Comparison of ENCODE assay signal across 9 mouse cellular contexts in genomic region chr11:65197280-65197679, GRCm38 (mm10). TPM values are rescaled to one million over a fixed set of nuclear protein-coding genes. Genes with fewer than 3 reads are reported as not detected.
DNase-seq lines count a peak whose midpoint lies in the region; ATAC-seq and TF ChIP-seq lines count a peak whose summit lies in the region.
"Had no signal": no experiment of that assay in that cellular context is flagged by ENCODE, and none has a peak within 500 bp of the region (broad histone marks: within the 10 kb centered on the region; RNA-seq: fewer than 3 reads in every experiment).

No protein-coding gene starts in this region.

- DNase-seq in forebrain, embryonic 10.5 days (ENCODE audit: extremely low spot score, low spot score): peak; percentile 52
- DNase-seq in adrenal gland, adult 2 months: peak; percentile 61
- peak; percentile 58 for DNase-seq in heart, adult 8-10 months (ENCODE audit: low spot score)
- DNase-seq in layer of hippocampus, adult 2 months (ENCODE audit: low spot score in 2 of 2): peak; percentile 64 to 88
- peak; percentile 71 for DNase-seq in lung, postnatal 25 days (ENCODE audit: low spot score)
- peak; percentile 83 for DNase-seq in right cerebral cortex, postnatal 4 days

- H3K36me3 ChIP-seq in forebrain, embryonic 10.5 days (replicated peaks): no peaks in the 10 kb centered on the region
- no peaks in the 10 kb centered on the region for H3K36me3 ChIP-seq in forebrain, embryonic 12.5 days (replicated peaks)

- no peaks in the 10 kb centered on the region for H3K9me3 ChIP-seq in forebrain, embryonic 10.5 days
- no peaks in the 10 kb centered on the region for H3K9me3 ChIP-seq in forebrain, embryonic 12.5 days
- H3K9me3 ChIP-seq: megakaryocyte, embryonic 14.5 days had no signal

- TF ChIP-seq CTCF in cortical plate, adult 2 months (IDR thresholded peaks at IDR 0.05; ENCODE audit: extremely low read depth, insufficient read depth, low read length): peak; percentile 90
- TF ChIP-seq CTCF in layer of hippocampus, adult 2 months (conservative IDR thresholded peaks at IDR 0.05): peak; percentile 95

- no peaks in the 10 kb centered on the region for H3K27me3 ChIP-seq in forebrain, embryonic 10.5 days (ENCODE audit: poor library complexity, severe bottlenecking)
- no peaks in the 10 kb centered on the region for H3K27me3 ChIP-seq in forebrain, embryonic 12.5 days
- H3K27me3 ChIP-seq: megakaryocyte, embryonic 14.5 days had no signal

- no peak overlapping the region for H3K27ac ChIP-seq in forebrain, embryonic 10.5 days
- H3K27ac ChIP-seq in forebrain, embryonic 12.5 days: no peak overlapping the region
- no peak overlapping the region for H3K27ac ChIP-seq in cortical plate, adult 2 months (ENCODE audit: insufficient read depth, low read length)
- no peak overlapping the region for H3K27ac ChIP-seq in layer of hippocampus, adult 2 months

- no peak; the same call in 1 of the 2 replicates for ATAC-seq in forebrain, embryonic 12.5 days (ENCODE audit: low FRiP score)

- peaks cover 4% of the 10 kb centered on the region; the same call in 1 of the 2 replicates for H3K4me1 ChIP-seq in forebrain, embryonic 10.5 days
- H3K4me1 ChIP-seq in forebrain, embryonic 12.5 days: peaks cover 5% of the 10 kb centered on the region; the same call in 1 of the 2 replicates
- H3K4me1 ChIP-seq in cortical plate, adult 2 months (ENCODE audit: control insufficient read depth, insufficient read depth, low read length): no peaks in the 10 kb centered on the region

- TF ChIP-seq POLR2A in cortical plate, adult 2 months (IDR thresholded peaks at IDR 0.05; ENCODE audit: extremely low read depth, insufficient read depth, low read length): no peak

- H3K4me3 ChIP-seq in forebrain, embryonic 10.5 days: no peak overlapping the region
- H3K4me3 ChIP-seq in forebrain, embryonic 12.5 days (replicated peaks): no peak overlapping the region
- H3K4me3 ChIP-seq in cortical plate, adult 2 months (ENCODE audit: insufficient read depth, low read length): no peak overlapping the region
- no peak overlapping the region for H3K4me3 ChIP-seq in layer of hippocampus, adult 2 months
- H3K4me3 ChIP-seq: megakaryocyte, embryonic 14.5 days had no signal

- WGBS in forebrain, embryonic 10.5 days: 4% methylated on average over 3 of the region's 3 CpGs
- WGBS in forebrain, embryonic 12.5 days: 5% methylated on average over 3 of the region's 3 CpGs

- H3K4me2 ChIP-seq in forebrain, embryonic 12.5 days: no peak overlapping the region

- H3K9ac ChIP-seq in forebrain, embryonic 12.5 days: no peak overlapping the region

RNA-seq across cellular contexts. Expression of gene Arhgap44, which starts 34.5 kb away (rescaled TPM):
- 3.4 and 3.9 TPM in 2 replicates for polyA plus RNA-seq in forebrain, embryonic 10.5 days (2016; fragmentation: Nextera tagmentation; extraction: Ambion mirVana)
- 5.6 and 7.3 TPM in 2 replicates for polyA plus RNA-seq in forebrain, embryonic 12.5 days (2016; fragmentation: Nextera tagmentation; extraction: Ambion mirVana)
- total RNA-seq in adrenal gland, adult 2 months (2021): 10 to 100 TPM in 1 of 2 experiments, 1 to 10 TPM in 1; 6.8 to 15.5 TPM
- polyA plus RNA-seq in adrenal gland, adult 2 months (2012; rRNA removed): 4.8 and 5.0 TPM in 2 replicates
- polyA plus RNA-seq in cortical plate, adult 2 months (2012; rRNA removed): 60.5 and 61.1 TPM in 2 replicates
- 10 to 100 TPM; 24.4 to 26.0 (median 25.2) TPM for total RNA-seq in heart, adult 8-10 months (2022)
- total RNA-seq in layer of hippocampus, adult 2 months (2021): 100 to 1,000 TPM; 117 to 123 TPM

RNA-seq across cellular contexts. Expression of gene 1700086D15Rik, which starts 37.6 kb away (rescaled TPM):
- not detected in 2 replicates for polyA plus RNA-seq in forebrain, embryonic 10.5 days (2016; fragmentation: Nextera tagmentation; extraction: Ambion mirVana)
- 0.23 TPM in 1 of 2 replicates, not detected in the other for polyA plus RNA-seq in forebrain, embryonic 12.5 days (2016; fragmentation: Nextera tagmentation; extraction: Ambion mirVana)
- not detected for total RNA-seq in adrenal gland, adult 2 months (2021)
- polyA plus RNA-seq in adrenal gland, adult 2 months (2012; rRNA removed): not detected in 2 replicates
- 0.90 and 1.0 TPM in 2 replicates for polyA plus RNA-seq in cortical plate, adult 2 months (2012; rRNA removed)
- under 1 TPM in 2 of 4 experiments, not detected in 2; 0.24 to 0.72 TPM for total RNA-seq in heart, adult 8-10 months (2022)
- total RNA-seq in layer of hippocampus, adult 2 months (2021): 1 to 10 TPM; 3.2 to 4.7 TPM
